Mouse (Mus musculus) frontal cortex, postnatal 25 days (tissue): ENCODE measurements around the gene Rgs9.
"Not testable (repeated sequence)": the region's sequence is repeated elsewhere in the genome, so short reads cannot be mapped to it uniquely, and the experiment has no call there.

ENCODE experiments used
- DNase-seq, 2 experiments: peaks; one replicate each; pipeline ENCODE4 v3.0.0; 2022; ENCODE audit warnings: low spot score in 2 of 2

The Rgs9 gene

DNA sequence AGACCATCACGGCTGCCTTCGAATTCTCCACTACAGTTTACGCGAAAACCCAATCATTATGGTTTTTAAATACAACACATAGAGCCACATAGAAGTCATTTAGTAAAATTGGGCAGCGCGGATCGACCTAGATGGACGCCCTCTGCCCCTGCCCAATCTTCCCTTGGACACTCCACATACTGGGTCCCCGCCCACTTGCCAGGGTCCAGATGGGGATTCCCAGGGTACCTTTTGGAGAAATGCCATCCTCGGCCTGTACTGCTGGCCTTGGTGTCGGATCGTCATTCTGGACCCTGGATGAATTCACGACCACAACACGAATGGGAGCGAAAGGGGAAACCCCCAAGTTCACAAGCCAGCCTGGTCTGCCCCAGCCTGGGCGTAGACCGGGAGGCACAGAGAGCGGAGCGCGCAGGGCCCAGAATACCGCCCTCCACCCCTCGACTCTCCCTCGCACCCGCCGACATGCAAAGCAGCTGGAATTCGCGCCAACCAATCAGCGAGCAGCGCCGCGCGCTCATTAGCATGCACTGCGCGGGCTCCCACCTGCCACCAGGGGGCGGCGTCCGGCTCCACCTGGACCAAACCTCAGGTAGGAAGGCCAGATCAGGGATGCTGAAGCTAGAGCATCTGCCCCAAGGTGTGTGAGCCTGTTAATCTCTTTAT lies at the start of gene Rgs9:
Rgs9 (minus strand) TSS at position 420 of the 666 bp plus-strand sequence.
- peak; percentile 83 to 86 for DNase-seq

DNA sequence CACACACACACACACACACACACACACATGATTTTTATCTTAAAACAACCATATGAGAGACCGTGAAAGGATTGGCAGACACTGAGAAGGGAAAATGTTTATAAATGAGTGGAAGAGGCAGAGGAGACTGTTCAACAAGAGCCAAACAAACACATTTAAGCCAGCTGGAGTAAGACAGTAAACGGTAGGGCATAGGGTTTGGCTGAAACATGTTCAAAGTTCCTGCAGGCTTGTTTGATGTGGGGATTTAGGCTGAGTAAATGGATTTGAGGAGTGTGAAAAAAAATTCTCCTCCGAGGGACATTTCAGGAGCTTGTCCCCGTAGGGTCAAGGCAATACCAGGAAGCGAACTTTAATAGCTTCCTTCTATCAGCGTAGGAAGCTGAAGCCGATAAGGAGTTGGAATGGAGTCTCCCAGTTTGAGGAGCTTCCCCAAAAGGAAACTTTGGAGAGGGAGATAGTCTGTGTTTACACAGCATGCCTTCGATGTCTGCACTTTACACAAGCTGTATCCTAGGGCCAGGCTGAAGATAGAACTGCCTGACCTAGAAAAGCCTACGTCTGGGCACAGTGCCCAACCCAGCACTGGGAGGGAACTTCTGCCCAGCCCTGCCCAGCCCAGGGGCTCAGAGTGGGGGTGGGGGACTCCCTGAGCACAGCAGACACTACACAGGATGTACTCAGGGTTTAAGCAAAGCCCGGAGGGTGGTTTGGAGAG lies 49.5 kb upstream of the Rgs9 start:
- DNase-seq: peak; percentile 47 to 51

DNA sequence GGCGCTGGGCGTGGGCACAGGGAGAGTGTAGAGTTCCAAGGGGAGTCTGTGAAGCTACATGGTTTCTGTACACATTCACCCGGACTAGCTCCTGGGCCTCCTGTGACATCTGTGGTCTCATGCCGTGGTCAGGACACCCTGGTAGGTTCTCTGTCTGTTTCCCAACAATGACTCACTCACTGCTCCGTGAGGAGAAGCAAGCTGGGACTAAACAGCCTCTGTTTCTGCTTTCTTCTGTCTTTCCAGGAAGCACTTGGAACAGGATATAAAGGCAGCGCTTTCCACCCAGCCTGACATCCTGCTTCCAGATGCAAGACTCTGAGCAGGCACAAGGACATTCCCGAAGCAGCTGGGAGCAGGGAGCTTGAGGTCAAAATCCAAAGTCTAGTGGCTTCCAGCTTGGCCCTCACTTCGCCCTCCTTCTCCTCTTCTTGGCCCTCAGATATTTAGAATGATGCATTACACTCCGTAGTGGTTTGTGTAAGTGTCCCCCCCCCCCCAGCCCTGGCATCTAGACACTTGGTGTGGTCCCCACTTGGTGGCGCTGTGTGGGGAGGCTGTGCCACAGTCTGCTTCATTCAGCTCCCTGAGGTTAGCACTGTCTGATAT lies 46.2 kb upstream of the Rgs9 start:
- DNase-seq: no peak

DNA sequence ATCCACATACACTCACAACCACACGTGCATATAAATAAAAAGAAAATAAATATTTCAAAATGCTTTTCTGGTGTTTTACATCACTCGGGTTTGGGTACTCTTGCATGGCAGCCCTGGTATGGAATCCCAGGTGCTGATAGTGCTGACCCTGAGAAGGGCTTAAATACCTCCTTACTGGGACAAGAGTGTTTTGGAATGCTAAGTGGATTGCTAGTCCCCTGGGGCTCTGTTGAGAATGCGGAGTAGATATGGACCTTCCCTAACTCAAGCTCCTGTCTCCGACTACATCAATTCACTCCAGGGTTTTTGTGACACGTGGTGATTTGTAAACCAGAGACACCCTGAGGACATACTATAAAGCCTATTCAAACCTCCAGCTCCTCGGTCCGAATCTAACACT lies 45.6 kb upstream of the Rgs9 start:
- DNase-seq: no peak

DNA sequence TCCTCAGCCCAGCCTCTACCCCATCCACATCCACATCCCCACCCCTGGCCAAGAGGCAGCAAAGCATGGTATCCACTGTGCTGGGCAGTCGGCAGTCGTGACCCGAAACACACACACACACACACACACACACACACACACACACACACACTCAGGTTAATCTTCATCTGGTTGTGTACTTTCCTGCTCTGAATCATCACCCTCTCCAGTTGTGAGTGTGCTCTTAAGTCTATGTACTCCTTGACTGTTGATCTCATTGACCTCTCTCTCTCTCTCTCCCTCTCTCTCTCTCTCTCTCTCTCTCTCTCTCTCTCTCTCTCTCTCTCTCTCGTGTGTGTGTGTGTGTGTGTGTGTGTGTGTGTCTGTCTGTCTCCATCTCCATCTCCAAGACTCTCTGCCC lies 44.7 kb upstream of the Rgs9 start:
- DNase-seq: not testable (repeated sequence)

DNA sequence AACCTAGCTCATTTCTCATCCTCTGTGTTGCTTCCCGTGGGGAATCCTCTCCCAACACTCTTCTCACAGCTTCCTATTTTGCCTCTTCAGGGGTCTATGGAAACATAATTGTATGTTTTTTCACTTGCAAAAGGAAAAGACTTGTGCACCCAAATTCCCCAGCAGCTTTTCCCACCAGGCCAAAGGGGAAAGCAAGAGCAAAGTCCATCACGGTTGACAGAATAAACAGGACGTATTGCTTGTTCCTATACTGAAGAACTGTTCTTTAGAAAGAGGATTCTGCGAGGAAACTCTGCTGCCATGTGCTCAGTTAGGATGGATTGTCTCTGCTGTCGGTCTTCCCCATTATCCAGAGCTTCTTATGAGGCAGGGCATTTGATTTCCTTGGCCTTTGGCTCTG lies 42.6 kb upstream of the Rgs9 start:
- no peak for DNase-seq

DNA sequence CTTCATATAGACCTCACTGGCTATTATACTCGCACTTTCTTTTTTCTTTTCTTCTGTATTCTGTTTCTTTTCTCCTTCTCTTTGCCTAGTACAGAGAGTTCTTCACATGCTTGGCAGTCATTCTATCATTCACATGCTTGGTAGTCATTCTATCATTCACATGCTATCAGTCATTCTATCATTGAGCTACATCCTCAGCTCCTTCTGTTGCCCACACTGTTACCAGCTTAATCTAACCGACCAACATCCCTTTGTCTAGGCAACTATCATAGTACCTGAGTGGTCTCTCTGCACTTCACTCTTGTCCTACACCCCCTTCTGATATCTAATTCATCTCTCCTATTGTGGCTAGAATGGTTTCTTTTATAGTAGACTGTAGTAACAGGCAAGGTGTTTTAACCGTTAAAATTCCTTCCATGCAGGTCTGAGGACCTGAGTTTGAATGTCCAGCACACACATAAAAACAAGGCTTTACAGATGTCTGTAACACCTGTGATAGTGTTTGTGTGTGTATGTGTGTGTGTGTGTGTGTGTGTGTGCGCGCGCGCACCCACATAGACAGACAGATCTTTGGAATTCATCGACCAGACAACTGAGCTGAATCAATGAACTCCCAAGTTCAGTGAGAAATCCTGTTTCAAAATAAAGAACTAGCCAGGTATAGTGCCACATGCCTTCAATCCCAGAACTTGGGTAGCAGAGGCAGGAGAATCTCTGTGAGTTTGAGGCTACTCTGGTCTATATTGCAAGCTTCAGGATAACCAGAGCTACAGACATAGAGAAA lies 41.4 kb upstream of the Rgs9 start:
- no peak for DNase-seq

DNA sequence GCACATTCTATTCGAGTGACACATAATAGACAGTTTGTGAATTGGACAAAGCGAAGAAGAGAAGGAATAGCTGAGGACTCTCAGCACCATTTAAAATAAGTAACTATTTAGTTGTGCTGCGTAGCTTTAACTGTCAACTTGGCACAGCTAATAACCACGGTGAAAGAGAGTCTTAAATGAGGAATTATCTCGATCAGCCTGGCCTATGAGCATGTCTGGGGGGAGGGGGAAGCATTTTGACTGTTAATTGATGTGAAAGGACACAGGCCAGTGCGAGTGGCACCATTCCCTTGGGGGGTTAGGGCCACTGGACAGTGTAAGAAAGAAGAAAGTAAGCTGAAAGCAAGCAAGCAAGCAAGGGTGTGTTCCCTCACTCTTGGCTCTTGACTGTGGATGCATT lies 38.0 kb upstream of the Rgs9 start:
- no peak for DNase-seq

DNA sequence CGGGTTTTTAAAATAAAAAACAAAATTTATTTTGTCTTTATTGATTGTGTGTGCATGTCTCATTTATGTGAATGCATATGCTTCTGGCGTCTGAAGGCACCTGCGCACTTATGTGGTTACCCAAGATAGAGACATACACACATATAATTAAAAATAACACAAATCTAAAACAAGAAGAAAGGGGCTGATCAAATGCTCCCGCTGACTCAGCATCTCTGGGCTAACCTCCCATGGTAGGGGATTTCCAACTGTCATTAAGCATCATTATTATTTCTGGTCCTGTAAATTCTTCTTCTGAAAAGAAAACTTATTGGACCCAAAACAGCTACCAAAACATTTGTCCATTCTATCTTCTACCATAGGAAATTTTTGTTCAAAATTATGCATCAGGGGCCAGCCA lies 36.8 kb upstream of the Rgs9 start:
- DNase-seq: no peak

DNA sequence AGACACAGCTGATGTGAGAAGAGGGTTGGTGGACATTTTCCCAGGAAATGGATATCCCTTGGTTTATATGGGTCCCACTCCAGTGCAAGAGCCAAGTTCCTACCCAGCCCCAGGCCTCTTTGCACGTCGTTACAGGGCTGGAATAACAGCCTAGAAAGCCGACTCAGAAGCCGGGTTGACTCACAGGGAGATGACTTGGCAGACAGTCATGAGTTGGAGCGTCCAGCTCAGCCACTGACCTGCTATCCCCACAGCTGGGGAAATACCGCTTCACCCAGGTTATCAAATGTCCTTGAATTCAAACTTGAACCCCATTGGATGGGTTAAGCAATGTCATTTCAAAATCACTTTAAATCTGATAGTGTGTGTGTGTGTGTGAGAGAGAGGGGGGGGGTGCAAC lies 34.8 kb upstream of the Rgs9 start:
- no peak for DNase-seq

DNA sequence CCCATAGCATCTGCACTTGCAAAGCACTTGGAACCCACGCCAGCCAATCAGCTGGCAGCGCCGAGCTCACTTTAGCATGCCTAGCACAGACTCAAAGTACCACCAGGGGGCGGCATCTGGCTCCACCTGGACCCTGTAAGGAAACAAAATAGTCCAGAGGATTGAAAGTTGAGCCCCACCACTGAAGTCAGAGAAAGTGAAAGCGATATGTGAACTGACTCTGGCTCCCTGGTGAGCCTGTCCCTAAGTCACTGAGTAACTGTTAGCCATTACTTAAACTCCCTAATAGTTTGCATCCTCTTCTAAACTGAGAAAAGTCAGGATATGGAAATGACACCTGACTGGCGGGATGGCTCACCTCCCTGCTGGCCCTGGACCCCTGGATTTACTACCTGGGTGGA lies 33.5 kb upstream of the Rgs9 start:
- peak; percentile 89 to 90 for DNase-seq

DNA sequence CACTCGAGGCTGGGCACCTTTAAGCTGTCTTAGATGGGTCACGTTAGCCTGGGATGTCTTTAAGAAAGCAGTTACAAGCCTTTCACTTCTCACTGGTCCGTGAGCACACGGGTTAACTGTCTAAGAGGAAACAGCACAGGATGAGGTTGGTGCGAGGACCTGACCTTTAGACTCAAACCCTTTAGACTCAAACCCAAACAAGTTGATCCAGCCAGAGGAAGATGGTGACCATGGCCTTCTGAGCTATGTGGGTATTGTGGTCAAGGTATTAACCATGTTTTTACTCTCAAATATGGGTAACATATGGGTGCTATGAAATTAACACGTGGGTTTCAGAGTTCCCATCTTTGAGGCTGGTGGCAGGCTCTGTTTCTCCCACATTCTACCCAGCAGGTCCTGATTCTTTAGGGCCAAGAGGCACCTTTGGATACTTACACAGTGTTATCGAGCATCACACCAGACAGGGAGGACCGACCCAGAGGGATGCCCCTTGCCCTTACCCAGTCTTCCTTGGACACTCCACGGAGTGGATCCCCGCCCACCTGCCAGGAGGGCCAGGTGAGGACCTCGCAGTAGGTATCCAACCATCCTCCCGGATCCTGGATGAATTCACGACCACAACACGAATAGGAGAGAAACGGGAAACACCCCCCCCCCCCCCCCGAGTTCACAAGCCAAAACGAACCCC lies 32.9 kb upstream of the Rgs9 start:
- no peak for DNase-seq

DNA sequence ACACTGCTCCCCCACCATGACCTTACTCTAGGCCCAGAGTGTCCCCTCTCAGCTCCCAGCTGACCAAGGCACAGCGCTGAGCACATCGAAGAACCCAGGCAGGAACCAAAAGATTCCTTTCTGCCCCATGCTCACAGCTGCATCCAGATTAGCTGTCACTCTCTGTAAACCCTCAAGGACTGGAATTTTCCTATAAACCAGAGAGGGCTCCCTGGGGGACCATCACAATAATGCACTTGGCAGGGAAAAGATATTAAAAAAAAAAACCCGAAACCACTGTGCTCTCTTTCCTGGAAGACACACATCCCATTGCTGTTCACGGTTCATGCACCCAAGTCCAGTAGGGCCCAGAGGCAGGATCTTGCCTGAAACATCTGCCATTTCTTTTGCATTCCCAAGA lies 31.4 kb upstream of the Rgs9 start:
- DNase-seq: no peak

DNA sequence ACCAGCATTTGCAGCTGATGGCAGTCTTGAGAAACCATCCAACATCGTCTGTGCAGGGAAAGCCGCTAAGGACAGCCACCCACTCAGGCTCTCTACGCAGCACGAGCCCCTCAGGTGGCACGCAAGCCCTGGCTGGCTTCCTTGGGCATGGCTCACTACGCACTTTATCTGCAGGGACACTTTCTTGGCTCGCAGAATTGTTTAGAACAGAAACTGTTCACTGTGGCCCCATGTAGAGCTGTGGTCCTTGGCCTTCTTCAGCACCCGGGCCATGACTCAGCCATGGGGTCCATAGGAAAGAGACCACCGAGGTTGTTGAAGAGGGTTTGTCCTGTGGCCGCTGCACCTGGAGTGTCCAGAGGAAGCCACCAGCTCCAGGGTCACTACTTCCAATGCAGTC lies 30.0 kb upstream of the Rgs9 start:
- DNase-seq: no peak

DNA sequence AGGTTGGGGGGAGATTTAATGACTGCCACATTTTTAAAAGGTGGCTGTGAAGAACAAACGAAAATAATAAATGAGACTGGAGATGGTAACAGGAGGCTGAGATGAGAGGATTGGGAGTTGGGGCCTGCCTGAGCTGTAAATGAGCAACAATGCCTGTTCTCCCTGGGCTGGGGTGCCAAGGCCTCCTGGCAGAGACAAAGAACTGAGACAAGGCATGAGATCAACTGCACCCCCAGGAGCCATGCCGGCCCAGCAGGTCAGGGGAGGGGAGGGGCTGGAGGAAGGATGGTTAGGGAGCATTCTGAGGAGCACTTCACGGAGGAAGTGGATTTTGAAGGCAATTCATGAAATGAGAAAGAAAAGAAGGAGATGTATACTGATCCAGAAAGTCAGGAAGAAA lies 29.5 kb upstream of the Rgs9 start:
- DNase-seq: no peak

DNA sequence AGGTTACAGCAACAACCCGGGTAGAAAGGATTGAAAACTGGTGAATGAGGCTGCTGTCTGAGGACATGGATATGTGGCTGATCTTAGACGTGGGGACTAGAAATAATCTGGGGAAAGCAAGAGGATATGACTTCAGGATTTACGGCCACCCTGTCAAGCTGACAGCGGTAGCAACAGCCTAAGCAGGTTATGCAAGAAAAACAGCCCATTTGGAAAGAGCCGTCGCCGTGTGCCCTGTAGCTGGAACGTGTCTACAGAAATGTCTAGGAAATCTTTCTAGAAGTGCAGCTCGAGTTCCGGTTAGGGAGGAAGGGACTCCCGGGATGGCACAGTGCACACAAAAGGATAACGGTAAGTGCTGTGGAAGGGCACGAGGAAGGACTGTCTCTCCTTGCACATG lies 28.3 kb upstream of the Rgs9 start:
- no peak for DNase-seq

DNA sequence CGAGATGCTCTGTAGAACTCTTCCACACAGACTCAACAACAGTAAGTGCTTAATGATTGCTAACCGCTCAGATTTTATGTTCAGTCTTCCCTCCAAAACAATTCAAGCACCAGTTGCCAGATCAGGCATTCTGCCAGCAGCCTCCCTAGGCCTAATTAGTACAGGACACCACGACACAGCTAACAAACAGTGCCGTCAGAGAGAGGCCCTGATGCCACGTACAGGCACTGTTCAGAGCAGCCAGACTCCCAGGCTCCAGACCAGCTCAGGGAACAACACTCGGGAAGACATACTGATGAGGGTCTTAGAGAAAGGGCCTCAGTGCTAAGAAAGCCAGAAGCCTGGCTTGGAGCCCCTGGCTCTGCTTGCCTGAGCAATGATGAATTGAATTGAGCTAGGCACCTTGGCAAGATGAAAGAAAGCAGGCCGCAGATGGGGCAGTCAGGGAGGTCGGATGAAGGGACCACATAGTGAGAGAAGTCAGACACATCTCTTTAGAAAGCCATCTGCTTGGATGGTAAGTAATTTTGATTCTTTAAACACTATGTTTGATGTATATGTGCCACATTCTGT lies 22.5 kb upstream of the Rgs9 start:
- no peak for DNase-seq

DNA sequence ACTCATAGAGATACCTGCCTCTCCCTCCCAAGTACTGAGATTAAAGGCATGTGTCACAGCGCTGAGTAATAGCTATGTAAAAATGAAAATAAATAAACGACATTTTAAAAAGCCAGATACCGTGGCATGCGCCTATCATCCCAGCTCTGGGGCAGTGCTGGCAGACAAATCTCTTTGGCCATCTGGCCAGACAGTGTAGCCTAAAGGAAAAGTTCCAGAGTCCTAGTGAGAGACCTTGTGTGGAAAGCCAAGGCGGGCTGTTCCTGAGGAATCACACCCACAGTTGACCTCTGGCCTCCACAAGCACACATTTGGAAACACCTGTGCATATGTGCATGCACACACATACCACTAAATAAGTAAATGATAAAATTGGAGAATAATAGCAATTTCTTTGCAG lies 22.0 kb upstream of the Rgs9 start:
- no peak for DNase-seq

DNA sequence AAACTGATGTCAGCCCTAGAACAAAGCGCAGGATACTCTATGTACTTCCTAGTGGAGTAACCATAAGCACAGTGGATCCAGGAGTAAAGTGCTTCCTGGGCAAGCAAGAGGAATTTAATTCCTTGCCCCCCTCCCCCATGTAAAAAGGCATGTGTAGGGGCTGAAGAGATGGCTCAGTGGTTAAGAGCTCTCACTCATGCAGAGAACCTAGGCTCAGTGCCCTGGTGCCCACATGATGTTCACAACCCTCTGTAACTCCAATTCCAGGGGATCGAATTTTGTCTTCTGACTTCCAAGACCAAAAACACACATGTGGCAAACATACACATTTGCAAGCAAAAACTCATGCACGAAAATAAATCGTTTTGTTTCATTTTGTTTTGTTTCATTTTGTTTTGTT lies 21.5 kb upstream of the Rgs9 start:
- DNase-seq: no peak

DNA sequence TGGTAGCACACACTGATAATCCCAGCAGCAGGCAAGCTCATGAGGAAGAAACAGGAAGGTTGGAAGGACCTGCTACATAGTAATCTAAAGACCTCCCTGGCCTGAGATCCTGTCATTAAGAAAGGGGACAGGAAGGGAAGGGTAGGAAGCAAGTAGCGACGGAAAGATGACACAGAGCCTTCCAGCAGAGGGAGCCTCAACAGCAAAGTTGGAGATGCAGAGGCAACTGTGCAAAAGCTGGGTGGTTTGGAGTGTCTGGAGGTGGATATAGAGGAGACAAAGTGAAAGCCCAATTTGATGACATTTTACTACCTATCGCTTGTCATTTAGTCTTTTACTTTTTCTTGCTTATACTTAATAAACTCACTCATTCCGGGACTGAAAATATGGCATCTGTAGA lies 19.0 kb upstream of the Rgs9 start:
- DNase-seq: peak in 1 of 2 experiments; percentile 38

DNA sequence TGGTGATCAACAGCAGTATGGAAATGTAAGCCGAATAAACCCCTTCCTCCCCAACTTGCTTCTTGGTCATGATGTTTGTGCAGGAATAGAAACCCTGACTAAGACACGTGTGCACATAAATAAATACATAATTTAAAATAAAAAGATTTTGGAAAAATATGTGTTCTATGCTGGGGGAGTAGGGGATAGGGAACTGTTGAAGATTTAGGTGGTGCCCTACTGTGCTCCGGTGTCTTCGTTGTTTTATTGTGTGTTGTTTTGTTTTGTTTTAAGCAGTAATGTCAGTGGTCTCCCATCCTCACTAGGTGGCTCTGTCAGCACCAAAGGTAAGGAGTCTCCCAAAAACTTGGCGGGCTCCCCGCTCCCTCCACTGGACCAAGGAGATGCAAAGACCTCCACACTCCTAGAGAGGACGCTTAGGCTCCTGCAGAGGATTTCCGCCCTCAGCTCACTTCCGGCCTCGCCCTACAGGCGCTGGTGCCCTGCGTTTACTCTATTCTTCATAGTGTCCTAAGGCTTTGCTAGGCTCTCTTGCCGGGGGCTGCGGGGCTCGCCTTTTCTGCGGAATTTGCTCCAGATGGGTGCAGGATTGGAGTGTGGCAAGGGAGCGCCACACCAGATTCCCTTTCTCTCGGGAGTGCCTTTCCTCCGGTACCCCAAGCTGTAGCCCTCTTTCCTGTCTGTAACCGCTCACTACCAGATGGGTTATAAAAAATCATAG lies 14.1 kb upstream of the Rgs9 start:
- DNase-seq: peak; percentile 55 to 67
